Mouse (Mus musculus): ENCODE measurements around the gene Cmc2.

- TF ChIP-seq CTCF (IDR thresholded peaks at IDR 0.05), result no peak
- TF ChIP-seq POLR2A (IDR thresholded peaks at IDR 0.05; ENCODE audit: insufficient read depth, low read depth, low read length), result no peak
- TF ChIP-seq EP300 (IDR thresholded peaks at IDR 0.05; ENCODE audit: insufficient read depth, low read depth, low read length), result no peak
These were observed 16.5 kb downstream of the Cmc2 start for GRCm38 (mm10) chr8:116904736-116905135.
